Mouse (Mus musculus): ENCODE results near the gene Rps18.
"Not testable (repeated sequence)": the region's sequence is repeated elsewhere in the genome, so short reads cannot be mapped to it uniquely, and the experiment has no call there.

Rps18 gene

GRCm38 (mm10) chr17:33955555-33956214 is at the start of gene Rps18, which contains the start of gene Vps52:
TSS of gene Rps18 (minus strand) at chr17:33956001.
TSS of gene Vps52 (plus strand) at chr17:33955812.
- CTCF ChIA-PET, result interaction anchor here (0.7 kb wide), 1 partner anchor 689 kb away, joined by 4 read pairs; the partner anchor contains the start of gene Fkbpl

- CTCF ChIA-PET, result no interaction called here
Measured at GRCm38 (mm10) chr17:34003426-34003825, 47.6 kb upstream of the Rps18 start.

- CTCF ChIA-PET, result not testable (repeated sequence)
Measured at GRCm38 (mm10) chr17:34000796-34001195, 45.0 kb upstream of the Rps18 start.

- CTCF ChIA-PET, result no interaction called here
Measured at GRCm38 (mm10) chr17:34000150-34000537, 44.3 kb upstream of the Rps18 start, which contains the start of gene H2-K1. TSS of gene H2-K1 (minus strand) at chr17:34000347.

- CTCF ChIA-PET, result no interaction called here
Measured at GRCm38 (mm10) chr17:33999341-34000149, 43.7 kb upstream of the Rps18 start.

GRCm38 (mm10) chr17:33998697-33999096 is 42.9 kb upstream of the Rps18 start:
- CTCF ChIA-PET, result not testable (repeated sequence)

GRCm38 (mm10) chr17:33997025-33997424 is 41.2 kb upstream of the Rps18 start:
- CTCF ChIA-PET, result not testable (repeated sequence)

GRCm38 (mm10) chr17:33995651-33996050 is 39.9 kb upstream of the Rps18 start:
- CTCF ChIA-PET, result no interaction called here

GRCm38 (mm10) chr17:33994959-33995358 is 39.2 kb upstream of the Rps18 start:
- CTCF ChIA-PET, result no interaction called here

- CTCF ChIA-PET, result interaction anchor here (0.6 to 0.8 kb wide), 2 partner anchors 10 to 223 kb away, joined by 4 read pairs; no protein-coding TSS in a partner anchor
Measured at GRCm38 (mm10) chr17:33991788-33992664, 36.2 kb upstream of the Rps18 start.

- CTCF ChIA-PET, result interaction anchor here (0.8 to 1.0 kb wide), 2 partner anchors 10 kb away, joined by 3 to 4 read pairs; no protein-coding TSS in a partner anchor
Measured at GRCm38 (mm10) chr17:33982136-33982535, 26.3 kb upstream of the Rps18 start.

GRCm38 (mm10) chr17:33981192-33981909 is 25.6 kb upstream of the Rps18 start:
- CTCF ChIA-PET, result interaction anchor here (1.0 kb wide), 1 partner anchor 11 kb away, joined by 4 read pairs; no protein-coding TSS in a partner anchor

- CTCF ChIA-PET, result no interaction called here
Measured at GRCm38 (mm10) chr17:33980181-33981035, 24.6 kb upstream of the Rps18 start.

GRCm38 (mm10) chr17:33979512-33980050 is 23.8 kb upstream of the Rps18 start:
- CTCF ChIA-PET, result no interaction called here

GRCm38 (mm10) chr17:33978631-33979031 is 22.8 kb upstream of the Rps18 start:
- CTCF ChIA-PET, result no interaction called here

- CTCF ChIA-PET, result interaction anchor here (1.1 kb wide), 1 partner anchor 10 kb away, joined by 6 read pairs; no protein-coding TSS in a partner anchor
Measured at GRCm38 (mm10) chr17:33977861-33978557, 22.2 kb upstream of the Rps18 start.

GRCm38 (mm10) chr17:33973572-33973971 is 17.8 kb upstream of the Rps18 start:
- CTCF ChIA-PET, result no interaction called here

GRCm38 (mm10) chr17:33972691-33973090 is 16.9 kb upstream of the Rps18 start:
- CTCF ChIA-PET, result no interaction called here

GRCm38 (mm10) chr17:33969394-33969793 is 13.6 kb upstream of the Rps18 start:
- CTCF ChIA-PET, result no interaction called here

All from spleen, embryonic (tissue).